In genomic region chr17:45601325-45601724, GRCm38 (mm10) we compare ENCODE assay signal across 11 mouse cellular contexts. TPM values are rescaled to one million over a fixed set of nuclear protein-coding genes. Genes with fewer than 3 reads are reported as not detected.
DNase-seq lines count a peak whose midpoint lies in the region; ATAC-seq and TF ChIP-seq lines count a peak whose summit lies in the region.
"Had no signal": no experiment of that assay in that cellular context is flagged by ENCODE, and none has a peak within 500 bp of the region (broad histone marks: within the 10 kb centered on the region; RNA-seq: fewer than 3 reads in every experiment).

No protein-coding gene starts in this region.

- H3K4me3 ChIP-seq in forebrain, embryonic 11.5 days (ENCODE audit: low read depth, low read length), result no peak overlapping the region
- H3K4me3 ChIP-seq in forebrain, embryonic 13.5 days, result no peak overlapping the region
- H3K4me3 ChIP-seq in lung, embryonic 14.5 days (ENCODE audit: low read depth, low read length), result no peak overlapping the region
- H3K4me3 ChIP-seq in embryonic facial prominence, embryonic 15.5 days (replicated peaks), result peak overlapping the region; percentile 10; the same call in 1 of the 2 replicates
- H3K4me3 ChIP-seq in liver, embryonic 16.5 days (ENCODE audit: low read depth, low read length), result no peak overlapping the region

- WGBS in forebrain, embryonic 11.5 days, result 9% methylated on average over 22 of the region's 22 CpGs
- WGBS in forebrain, embryonic 13.5 days, result 12% methylated on average over 22 of the region's 22 CpGs
- whole genome bisulfite sequencing in lung, embryonic 14.5 days, result 16% methylated on average over 22 of the region's 22 CpGs
- WGBS in embryonic facial prominence, embryonic 15.5 days, result 18% methylated on average over 22 of the region's 22 CpGs
- 33% methylated on average over 22 of the region's 22 CpGs for WGBS in liver, embryonic 16.5 days (ENCODE audit: insufficient replicate concordance)

- peaks cover 5% of the 10 kb centered on the region for H3K4me1 ChIP-seq in forebrain, embryonic 11.5 days (replicated peaks; ENCODE audit: control insufficient read depth, insufficient read depth, low read length)
- peaks cover 27% of the 10 kb centered on the region for H3K4me1 ChIP-seq in forebrain, embryonic 13.5 days
- H3K4me1 ChIP-seq in lung, embryonic 14.5 days (ENCODE audit: insufficient read depth), result peaks cover 13% of the 10 kb centered on the region
- H3K4me1 ChIP-seq in embryonic facial prominence, embryonic 15.5 days, result peaks cover 35% of the 10 kb centered on the region
- peaks cover 48% of the 10 kb centered on the region for H3K4me1 ChIP-seq in liver, embryonic 16.5 days (ENCODE audit: control insufficient read depth, low read depth, low read length)

- peak; percentile 57 for DNase-seq in forebrain, embryonic 11.5 days (ENCODE audit: low spot score)
- no peak for DNase-seq in lung, embryonic 14.5 days
- no peak for DNase-seq in lung, postnatal 4 days
- DNase-seq in urinary bladder, postnatal 25 days (ENCODE audit: low spot score), result no peak
- no peak for DNase-seq in left cerebral cortex, adult 8-10 months (ENCODE audit: low spot score in 2 of 2)
- DNase-seq: B cell, adult 2 months; forebrain, postnatal 0 days had no signal

- no peak overlapping the region; the same call in 1 of the 2 replicates for H3K4me2 ChIP-seq in forebrain, embryonic 11.5 days (ENCODE audit: low read depth, low read length, severe bottlenecking)
- no peak overlapping the region for H3K4me2 ChIP-seq in forebrain, embryonic 13.5 days
- H3K4me2 ChIP-seq in lung, embryonic 14.5 days, result peak overlapping the region; percentile 25; the same call in 1 of the 2 replicates
- H3K4me2 ChIP-seq in embryonic facial prominence, embryonic 15.5 days (replicated peaks), result no peak overlapping the region
- H3K4me2 ChIP-seq in liver, embryonic 16.5 days (ENCODE audit: low read depth, low read length), result peak overlapping the region; percentile 13; the same call in 1 of the 2 replicates

- no peak overlapping the region for H3K9ac ChIP-seq in forebrain, embryonic 11.5 days (ENCODE audit: low read length)
- no peak overlapping the region for H3K9ac ChIP-seq in forebrain, embryonic 13.5 days
- H3K9ac ChIP-seq in lung, embryonic 14.5 days, result peak overlapping the region; percentile 28
- H3K9ac ChIP-seq in embryonic facial prominence, embryonic 15.5 days, result no peak overlapping the region
- H3K9ac ChIP-seq in liver, embryonic 16.5 days (ENCODE audit: low read depth, low read length), result no peak overlapping the region
- H3K9ac ChIP-seq: forebrain, postnatal 0 days had no signal

- no peak overlapping the region for H3K27ac ChIP-seq in forebrain, embryonic 11.5 days (ENCODE audit: low read depth, low read length)
- no peak overlapping the region for H3K27ac ChIP-seq in forebrain, embryonic 13.5 days
- no peak overlapping the region for H3K27ac ChIP-seq in lung, embryonic 14.5 days (ENCODE audit: low read depth)
- peak overlapping the region; percentile 11; the same call in 1 of the 2 replicates for H3K27ac ChIP-seq in embryonic facial prominence, embryonic 15.5 days (replicated peaks)
- no peak overlapping the region for H3K27ac ChIP-seq in liver, embryonic 16.5 days (ENCODE audit: low read length)
- H3K27ac ChIP-seq: macrophage had no signal

- peaks cover 17% of the 10 kb centered on the region for H3K27me3 ChIP-seq in forebrain, embryonic 11.5 days (ENCODE audit: control insufficient read depth, insufficient read depth, low read length)
- H3K27me3 ChIP-seq in forebrain, embryonic 13.5 days, result peaks cover 38% of the 10 kb centered on the region
- H3K27me3 ChIP-seq in lung, embryonic 14.5 days (ENCODE audit: insufficient read depth, low read length), result peaks cover 19% of the 10 kb centered on the region; the same call in 1 of the 2 replicates
- peaks cover 16% of the 10 kb centered on the region for H3K27me3 ChIP-seq in embryonic facial prominence, embryonic 15.5 days
- no peaks in the 10 kb centered on the region; the same call in 1 of the 2 replicates for H3K27me3 ChIP-seq in liver, embryonic 16.5 days (ENCODE audit: control insufficient read depth, insufficient read depth, low read depth, low read length)

- H3K36me3 ChIP-seq in forebrain, embryonic 11.5 days (ENCODE audit: control insufficient read depth, insufficient read depth, low read length), result no peaks in the 10 kb centered on the region
- no peaks in the 10 kb centered on the region for H3K36me3 ChIP-seq in forebrain, embryonic 13.5 days (ENCODE audit: poor library complexity, severe bottlenecking)
- H3K36me3 ChIP-seq in lung, embryonic 14.5 days (ENCODE audit: insufficient read depth), result no peaks in the 10 kb centered on the region
- no peaks in the 10 kb centered on the region for H3K36me3 ChIP-seq in embryonic facial prominence, embryonic 15.5 days
- no peaks in the 10 kb centered on the region for H3K36me3 ChIP-seq in liver, embryonic 16.5 days (ENCODE audit: control insufficient read depth, insufficient read depth)

- ATAC-seq in forebrain, embryonic 11.5 days (replicated peaks; ENCODE audit: low FRiP score), result no peak
- no peak for ATAC-seq in forebrain, embryonic 13.5 days
- no peak for ATAC-seq in lung, embryonic 14.5 days (ENCODE audit: insufficient read depth)
- no peak for ATAC-seq in embryonic facial prominence, embryonic 15.5 days (ENCODE audit: insufficient number of reproducible peaks, low FRiP score, low TSS enrichment, low read depth)
- no peak for ATAC-seq in liver, embryonic 16.5 days (ENCODE audit: low read depth)
- ATAC-seq: forebrain, postnatal 0 days had no signal

- H3K9me3 ChIP-seq in forebrain, embryonic 11.5 days (ENCODE audit: control insufficient read depth, low read length), result no peaks in the 10 kb centered on the region
- no peaks in the 10 kb centered on the region for H3K9me3 ChIP-seq in forebrain, embryonic 13.5 days (replicated peaks)
- no peaks in the 10 kb centered on the region for H3K9me3 ChIP-seq in lung, embryonic 14.5 days (ENCODE audit: low read depth, low read length)
- no peaks in the 10 kb centered on the region for H3K9me3 ChIP-seq in embryonic facial prominence, embryonic 15.5 days (replicated peaks)
- H3K9me3 ChIP-seq in liver, embryonic 16.5 days (replicated peaks; ENCODE audit: control insufficient read depth, low read length), result no peaks in the 10 kb centered on the region

- TF ChIP-seq CTCF in lung, embryonic 14.5 days (IDR thresholded peaks at IDR 0.05; ENCODE audit: low read depth), result no peak

RNA-seq across cellular contexts. Expression of gene Mymx, which starts 0.6 kb away (rescaled TPM):
- not detected in 2 replicates for polyA plus RNA-seq in forebrain, embryonic 11.5 days (2014; fragmentation: Nextera tagmentation; extraction: Ambion mirVana)
- polyA plus RNA-seq in forebrain, embryonic 13.5 days (2015; fragmentation: Nextera tagmentation; extraction: Ambion mirVana), result not detected in 2 replicates
- not detected in 2 replicates for polyA plus RNA-seq in lung, embryonic 14.5 days (2014; fragmentation: Nextera tagmentation; extraction: Ambion mirVana)
- 29.9 and 41.1 TPM in 2 replicates for polyA plus RNA-seq in embryonic facial prominence, embryonic 15.5 days (2015; fragmentation: Nextera tagmentation; extraction: Ambion mirVana)
- 0.30 and 0.35 TPM in 2 replicates for polyA plus RNA-seq in liver, embryonic 16.5 days (2015; fragmentation: Nextera tagmentation; extraction: Ambion mirVana)
- not detected for total RNA-seq in left cerebral cortex, adult 8-10 months (2022)
- total RNA-seq: forebrain, postnatal 0 days had no signal
- polyA plus RNA-seq: forebrain, postnatal 0 days; macrophage had no signal

RNA-seq across cellular contexts. Expression of gene Slc29a1, which starts 1.9 kb away (rescaled TPM):
- polyA plus RNA-seq in forebrain, embryonic 11.5 days (2014; fragmentation: Nextera tagmentation; extraction: Ambion mirVana), result 56.7 TPM in 2 replicates
- polyA plus RNA-seq in forebrain, embryonic 13.5 days (2015; fragmentation: Nextera tagmentation; extraction: Ambion mirVana), result 47.2 and 51.9 TPM in 2 replicates
- 75.4 and 82.2 TPM in 2 replicates for polyA plus RNA-seq in lung, embryonic 14.5 days (2014; fragmentation: Nextera tagmentation; extraction: Ambion mirVana)
- polyA plus RNA-seq in embryonic facial prominence, embryonic 15.5 days (2015; fragmentation: Nextera tagmentation; extraction: Ambion mirVana), result 92.7 and 99.7 TPM in 2 replicates
- polyA plus RNA-seq in liver, embryonic 16.5 days (2015; fragmentation: Nextera tagmentation; extraction: Ambion mirVana), result 154 and 162 TPM in 2 replicates
- 10 to 100 TPM; 27.4 to 32.1 (median 29.5) TPM for total RNA-seq in left cerebral cortex, adult 8-10 months (2022)

RNA-seq across cellular contexts. Expression of gene Hsp90ab1, which starts 28.3 kb away (rescaled TPM):
- 1,787 and 1,872 TPM in 2 replicates for polyA plus RNA-seq in forebrain, embryonic 11.5 days (2014; fragmentation: Nextera tagmentation; extraction: Ambion mirVana)
- 1,763 and 1,849 TPM in 2 replicates for polyA plus RNA-seq in forebrain, embryonic 13.5 days (2015; fragmentation: Nextera tagmentation; extraction: Ambion mirVana)
- polyA plus RNA-seq in lung, embryonic 14.5 days (2014; fragmentation: Nextera tagmentation; extraction: Ambion mirVana), result 1,512 and 1,564 TPM in 2 replicates
- polyA plus RNA-seq in embryonic facial prominence, embryonic 15.5 days (2015; fragmentation: Nextera tagmentation; extraction: Ambion mirVana), result 1,563 and 1,577 TPM in 2 replicates
- polyA plus RNA-seq in liver, embryonic 16.5 days (2015; fragmentation: Nextera tagmentation; extraction: Ambion mirVana), result 564 and 565 TPM in 2 replicates
- total RNA-seq in left cerebral cortex, adult 8-10 months (2022), result 1,000 to 10,000 TPM; 1,476 to 1,616 (median 1,547) TPM

RNA-seq across cellular contexts. Expression of gene Slc35b2, which starts 37.7 kb away (rescaled TPM):
- polyA plus RNA-seq in forebrain, embryonic 11.5 days (2014; fragmentation: Nextera tagmentation; extraction: Ambion mirVana), result 103 and 105 TPM in 2 replicates
- polyA plus RNA-seq in forebrain, embryonic 13.5 days (2015; fragmentation: Nextera tagmentation; extraction: Ambion mirVana), result 89.1 and 107 TPM in 2 replicates
- 130 and 137 TPM in 2 replicates for polyA plus RNA-seq in lung, embryonic 14.5 days (2014; fragmentation: Nextera tagmentation; extraction: Ambion mirVana)
- polyA plus RNA-seq in embryonic facial prominence, embryonic 15.5 days (2015; fragmentation: Nextera tagmentation; extraction: Ambion mirVana), result 133 and 139 TPM in 2 replicates
- polyA plus RNA-seq in liver, embryonic 16.5 days (2015; fragmentation: Nextera tagmentation; extraction: Ambion mirVana), result 45.3 and 46.5 TPM in 2 replicates
- 10 to 100 TPM; 26.8 to 33.4 (median 29.4) TPM for total RNA-seq in left cerebral cortex, adult 8-10 months (2022)

RNA-seq across cellular contexts. Expression of gene Nfkbie, which starts 45.8 kb away (rescaled TPM):
- 5.9 and 6.0 TPM in 2 replicates for polyA plus RNA-seq in forebrain, embryonic 11.5 days (2014; fragmentation: Nextera tagmentation; extraction: Ambion mirVana)
- polyA plus RNA-seq in forebrain, embryonic 13.5 days (2015; fragmentation: Nextera tagmentation; extraction: Ambion mirVana), result 5.1 TPM in 2 replicates
- 2.3 and 3.1 TPM in 2 replicates for polyA plus RNA-seq in lung, embryonic 14.5 days (2014; fragmentation: Nextera tagmentation; extraction: Ambion mirVana)
- polyA plus RNA-seq in embryonic facial prominence, embryonic 15.5 days (2015; fragmentation: Nextera tagmentation; extraction: Ambion mirVana), result 5.5 and 6.3 TPM in 2 replicates
- polyA plus RNA-seq in liver, embryonic 16.5 days (2015; fragmentation: Nextera tagmentation; extraction: Ambion mirVana), result 1.8 TPM in 2 replicates
- total RNA-seq in left cerebral cortex, adult 8-10 months (2022), result 1 to 10 TPM; 2.1 to 3.2 (median 2.5) TPM

Comparison
In these comparisons a context has a peak if more than half of its experiments do, and no peak if none do; other contexts are left out.
1. H3K4me2 ChIP-seq: peak in lung, embryonic 14.5 days (single experiment) and liver, embryonic 16.5 days (single experiment); none in forebrain, embryonic 11.5 days (single experiment), forebrain, embryonic 13.5 days (single experiment) and embryonic facial prominence, embryonic 15.5 days (single experiment).
2. RNA of gene Mymx, which starts 0.6 kb away (polyA plus RNA-seq): 29.9 to 41.1 TPM in embryonic facial prominence, embryonic 15.5 days; 0.30 to 0.35 TPM in liver, embryonic 16.5 days, not detected in forebrain, embryonic 11.5 days, not detected in forebrain, embryonic 13.5 days and not detected in lung, embryonic 14.5 days; every median in the first group is over 10 times any median in the second.